Mouse (Mus musculus) kidney, embryonic 15.5 days (tissue): ENCODE results near the gene Elk4. TPM values are rescaled to one million over a fixed set of nuclear protein-coding genes. Genes with fewer than 3 reads are reported as not detected.

Experiments used
- ATAC-seq: fragments of 200-750 bp; cut with Nextera tagmentation; replicated peaks from 2 replicates; pipeline ENCODE4 v1.8.0; 2017; ENCODE audit warnings: moderate TSS enrichment; ENCODE audit not compliant: low FRiP score
- H3K27ac ChIP-seq: fragments of 300-500 bp; sonication (generic); 2 replicates; pipeline ENCODE4 v1.5.1; 2015; ENCODE audit warnings: mild to moderate bottlenecking, inconsistent platforms
- H3K27me3 ChIP-seq: fragments of 300-500 bp; sonication (generic); 2 replicates; pipeline ENCODE4 v1.6.1; 2015; ENCODE audit warnings: inconsistent platforms
- H3K36me3 ChIP-seq: fragments of 300-500 bp; sonication (generic); 2 replicates; pipeline ENCODE4 v1.6.1; 2015; ENCODE audit warnings: inconsistent platforms
- H3K4me1 ChIP-seq: fragments of 300-500 bp; sonication (generic); 2 replicates; pipeline ENCODE4 v1.6.1; 2015; ENCODE audit warnings: inconsistent platforms
- H3K4me2 ChIP-seq: fragments of 300-500 bp; sonication (generic); 2 replicates; pipeline ENCODE4 v1.6.1; 2015; ENCODE audit warnings: moderate library complexity, mild to moderate bottlenecking, inconsistent platforms
- H3K4me3 ChIP-seq: fragments of 300-500 bp; sonication (generic); replicated peaks from 2 replicates; pipeline ENCODE4 v1.5.1; 2015; ENCODE audit warnings: mild to moderate bottlenecking, inconsistent platforms
- H3K9ac ChIP-seq: fragments of 300-500 bp; sonication (generic); 2 replicates; pipeline ENCODE4 v1.6.1; 2015; ENCODE audit warnings: mild to moderate bottlenecking, inconsistent platforms
- H3K9me3 ChIP-seq: fragments of 300-500 bp; sonication (generic); replicated peaks from 2 replicates; pipeline ENCODE4 v1.6.1; 2016; ENCODE audit warnings: inconsistent platforms
- WGBS: fragments of 180-500 bp; shearing (Covaris S2); methylation state at CpG from one replicate; pipeline ENCODE4 v1.1.7; 2015; ENCODE audit warnings: mixed read lengths; 5-methylcytosine and 5-hydroxymethylcytosine counted together
- polyA plus RNA-seq: library from polyadenylated mRNA; unstranded; fragments of >200 nt; fragmentation: Nextera tagmentation; extraction: Ambion mirVana; gene quantifications from 2 replicates; pipeline ENCODE4 v1.2.1, GENCODE M21; 2015

Elk4 gene
- polyA plus RNA-seq = 24.1 and 25.8 TPM in 2 replicates

DNA sequence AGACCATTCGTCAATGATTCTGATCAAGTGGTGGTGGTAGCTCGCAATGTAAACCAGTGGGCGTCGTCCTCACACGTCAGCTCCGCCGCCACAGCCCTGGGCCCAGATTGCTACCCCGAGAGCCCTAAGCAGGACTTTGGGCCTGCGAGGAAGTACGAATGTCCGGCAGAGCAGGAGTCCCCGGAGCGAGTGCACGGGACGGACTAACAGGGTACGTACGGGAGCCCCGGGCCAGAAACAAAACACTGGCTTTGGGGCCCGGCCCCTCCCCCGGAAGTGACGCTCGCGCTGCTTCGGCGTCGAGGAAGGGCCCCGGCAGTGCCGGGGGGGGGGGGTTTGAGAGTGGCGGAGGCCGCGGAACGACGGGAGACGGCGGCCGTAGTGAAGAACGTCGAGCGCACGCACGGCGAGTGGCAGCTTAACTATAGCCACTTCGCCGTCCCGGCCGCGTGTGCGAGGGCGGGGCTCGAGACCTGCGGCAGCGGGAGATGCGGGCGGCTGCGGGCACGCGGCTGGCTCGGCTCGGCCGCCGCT is at the start of gene Elk4:
Gene Elk4 (plus strand): TSS at position 326 of the 534 bp plus-strand sequence.
- H3K4me2 ChIP-seq = peak within 1 kb of the TSS; percentile 69
- peak within 1 kb of the TSS; percentile 86 for H3K4me3 ChIP-seq
- H3K4me1 ChIP-seq = peaks cover 39% of the 10 kb centered on the region
- WGBS = under 1% methylated on average over 61 of the region's 61 CpGs
- peak; percentile 91 for ATAC-seq
- H3K27me3 ChIP-seq = no peaks in the 10 kb centered on the region
- H3K27ac ChIP-seq = peak within 1 kb of the TSS; percentile 100
- H3K9me3 ChIP-seq = no peaks in the 10 kb centered on the region
- H3K9ac ChIP-seq = peak within 1 kb of the TSS; percentile 94
- no peaks in the 10 kb centered on the region for H3K36me3 ChIP-seq

DNA sequence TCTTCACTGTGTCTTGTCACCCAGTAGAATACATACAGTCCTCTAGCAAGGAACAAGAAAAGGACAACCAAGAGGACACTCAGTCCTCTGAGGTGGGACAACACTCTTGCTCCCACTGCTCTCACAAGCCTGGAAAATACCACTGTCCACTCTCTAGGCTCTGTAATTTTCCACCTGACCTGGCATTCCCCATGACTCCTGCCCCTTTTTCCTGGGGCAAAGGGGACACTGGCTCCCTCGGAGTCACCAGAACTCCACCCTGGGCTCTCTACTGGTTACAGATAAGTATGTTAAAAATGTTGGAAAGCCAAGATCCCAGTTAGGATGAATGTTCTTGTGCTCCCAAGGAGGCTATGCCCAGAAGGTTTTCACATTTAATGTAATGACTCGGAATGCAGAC is 46.4 kb upstream of the Elk4 start:
- Histone ChIP-seq H3K9me3 (no peaks in the 10 kb centered on the region), H3K4me2 (no peak overlapping the region), H3K4me3 (no peak overlapping the region), H3K36me3 (no peaks in the 10 kb centered on the region), H3K4me1 (peaks cover 20% of the 10 kb centered on the region), H3K27ac (no peak overlapping the region), H3K9ac (no peak overlapping the region), H3K27me3 (peaks cover 53% of the 10 kb centered on the region)
- no peak for ATAC-seq
- WGBS = 59% methylated on average over 2 of the region's 2 CpGs

GRCm38 (mm10) chr1:131962606-131963084 is 44.8 kb upstream of the Elk4 start, which contains the start of gene Slc45a3:
Gene Slc45a3 (plus strand): TSS chr1:131962967.
- WGBS = 0% methylated on average over 31 of the region's 35 CpGs
- ATAC-seq = peak; percentile 74
- Histone ChIP-seq H3K27me3 (peaks cover 56% of the 10 kb centered on the region), H3K9me3 (no peaks in the 10 kb centered on the region), H3K27ac (peak within 1 kb of the TSS; percentile 1; the same call in 1 of the 2 replicates), H3K36me3 (no peaks in the 10 kb centered on the region), H3K4me2 (peak within 1 kb of the TSS; percentile 100), H3K4me3 (peak within 1 kb of the TSS; percentile 83), H3K9ac (peak within 1 kb of the TSS; percentile 80), H3K4me1 (peaks cover 35% of the 10 kb centered on the region)

DNA sequence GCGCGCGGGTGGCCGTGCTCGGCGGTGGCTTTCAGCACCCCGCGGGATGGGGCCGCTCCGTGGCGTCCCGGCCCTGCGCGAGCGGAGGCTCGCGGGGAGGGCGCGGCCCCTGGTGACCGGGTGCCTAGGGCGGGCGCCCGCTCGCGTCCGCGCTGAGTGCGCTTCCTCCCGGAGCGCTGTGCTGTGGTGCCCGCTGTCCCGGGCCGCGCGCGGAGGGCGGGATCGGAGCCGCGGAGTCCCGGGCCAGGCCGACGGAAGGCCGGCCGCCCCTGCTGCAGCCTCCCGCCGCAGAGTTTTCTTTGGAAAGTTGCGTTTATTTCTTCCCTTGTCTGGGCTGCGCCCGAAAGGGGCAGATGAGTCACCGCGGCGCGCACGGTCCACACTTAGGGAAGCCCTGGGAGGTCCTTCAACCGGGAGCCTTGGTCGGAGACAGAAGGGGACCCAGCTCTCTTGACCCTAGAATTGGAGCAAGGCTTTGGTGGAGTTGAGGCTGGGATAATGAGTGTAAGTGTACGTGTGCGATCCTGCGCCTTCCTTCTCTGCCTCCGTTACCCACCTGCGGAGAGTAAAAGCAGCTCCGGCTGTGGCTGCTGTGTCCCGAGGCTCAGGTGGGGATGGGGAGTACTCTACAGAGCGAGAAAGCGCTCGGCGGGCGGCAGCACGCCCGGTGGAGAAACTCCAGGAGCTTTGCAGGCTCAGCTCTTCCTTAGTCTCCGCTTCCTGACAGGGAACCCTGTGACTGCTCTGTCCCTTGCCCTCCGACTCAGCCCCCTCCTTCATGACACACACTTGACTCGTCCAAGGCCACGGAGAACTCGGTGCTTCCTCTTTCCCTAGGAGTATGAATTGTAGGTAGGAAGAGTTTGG is 44.1 kb upstream of the Elk4 start:
- Histone ChIP-seq H3K27me3 (peaks cover 56% of the 10 kb centered on the region), H3K9ac (peak overlapping the region; percentile 80), H3K36me3 (no peaks in the 10 kb centered on the region), H3K9me3 (no peaks in the 10 kb centered on the region), H3K4me2 (peak overlapping the region; percentile 100), H3K4me1 (peaks cover 39% of the 10 kb centered on the region), H3K27ac (peak overlapping the region; percentile 1; the same call in 1 of the 2 replicates), H3K4me3 (peak overlapping the region; percentile 83)
- peak; percentile 68 for ATAC-seq
- WGBS = under 1% methylated on average over 76 of the region's 76 CpGs

GRCm38 (mm10) chr1:131964100-131964499 is 43.3 kb upstream of the Elk4 start:
- Histone ChIP-seq H3K4me2 (peak overlapping the region; percentile 100), H3K4me1 (peaks cover 47% of the 10 kb centered on the region), H3K9ac (no peak overlapping the region; the same call in 1 of the 2 replicates), H3K36me3 (no peaks in the 10 kb centered on the region), H3K27ac (no peak overlapping the region), H3K27me3 (peaks cover 56% of the 10 kb centered on the region), H3K9me3 (no peaks in the 10 kb centered on the region), H3K4me3 (peak overlapping the region; percentile 83)
- 39% methylated on average over 5 of the region's 5 CpGs for WGBS
- no peak for ATAC-seq

- H3K4me1 ChIP-seq = peaks cover 48% of the 10 kb centered on the region
- no peak for ATAC-seq
- no peak overlapping the region for H3K27ac ChIP-seq
- peaks cover 53% of the 10 kb centered on the region for H3K27me3 ChIP-seq
- H3K36me3 ChIP-seq = no peaks in the 10 kb centered on the region
- peak overlapping the region; percentile 100 for H3K4me2 ChIP-seq
- WGBS = 71% methylated on average over 7 of the region's 7 CpGs
- H3K9ac ChIP-seq = no peak overlapping the region
- H3K9me3 ChIP-seq = no peaks in the 10 kb centered on the region
- H3K4me3 ChIP-seq = no peak overlapping the region
Observed at GRCm38 (mm10) chr1:131964580-131964979, 42.8 kb upstream of the Elk4 start.

DNA sequence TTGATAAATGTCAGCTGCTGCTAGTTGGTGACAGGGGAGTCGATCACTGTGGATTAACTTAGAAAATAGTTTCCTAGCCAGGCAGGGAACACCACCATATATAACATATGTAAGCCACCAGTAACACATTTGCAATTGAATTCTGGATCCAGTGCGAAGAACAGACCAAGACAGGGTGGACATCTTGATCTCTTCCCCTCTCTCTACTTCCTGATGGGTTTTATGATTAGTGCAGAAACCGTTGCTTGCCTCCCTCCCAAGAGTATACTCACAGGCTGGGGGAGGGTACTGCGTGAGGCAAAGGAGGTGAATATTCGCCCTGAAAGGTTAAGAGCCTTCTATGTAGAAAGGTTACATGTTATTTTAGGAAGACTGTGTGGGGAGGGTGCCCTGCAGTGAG is 41.6 kb upstream of the Elk4 start:
- Histone ChIP-seq H3K27ac (no peak overlapping the region), H3K4me1 (peaks cover 61% of the 10 kb centered on the region), H3K9me3 (no peaks in the 10 kb centered on the region), H3K27me3 (peaks cover 42% of the 10 kb centered on the region), H3K9ac (no peak overlapping the region), H3K36me3 (no peaks in the 10 kb centered on the region), H3K4me3 (no peak overlapping the region), H3K4me2 (no peak overlapping the region)
- WGBS = 35% methylated on average over 5 of the region's 5 CpGs
- no peak for ATAC-seq

- 41% methylated on average over 7 of the region's 7 CpGs for WGBS
Observed at GRCm38 (mm10) chr1:131967336-131967735, 40.1 kb upstream of the Elk4 start.

DNA sequence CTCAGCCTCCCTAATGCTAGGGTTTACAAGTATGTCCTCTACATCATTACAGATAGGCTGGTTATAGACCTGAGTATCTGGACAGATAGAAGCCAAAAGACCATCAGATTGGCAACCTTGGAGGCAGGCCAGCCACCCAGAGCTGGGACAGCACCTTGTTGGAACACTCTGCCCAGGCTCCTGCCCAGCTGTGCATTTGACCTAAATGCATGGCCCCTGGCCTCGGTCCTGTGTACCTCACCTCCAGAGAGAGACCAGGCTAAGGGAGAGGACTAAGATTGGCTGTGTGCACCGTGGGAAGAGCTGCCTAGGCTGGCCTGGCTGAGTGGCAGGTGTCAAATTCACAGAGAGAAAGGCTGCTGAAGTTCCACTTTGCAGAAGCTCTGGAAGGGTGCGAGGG is 38.9 kb upstream of the Elk4 start:
- peak overlapping the region; percentile 19; the same call in 1 of the 2 replicates for H3K27ac ChIP-seq
- no peak overlapping the region for H3K4me3 ChIP-seq
- H3K27me3 ChIP-seq = peaks cover 16% of the 10 kb centered on the region
- no peak overlapping the region for H3K4me2 ChIP-seq
- no peak for ATAC-seq
- WGBS = 42% methylated on average over 3 of the region's 3 CpGs
- no peaks in the 10 kb centered on the region for H3K9me3 ChIP-seq
- H3K9ac ChIP-seq = no peak overlapping the region
- no peaks in the 10 kb centered on the region for H3K36me3 ChIP-seq
- H3K4me1 ChIP-seq = peaks cover 80% of the 10 kb centered on the region

More at GRCm38 (mm10) chr1:131967336-131967735, 40.1 kb upstream of the Elk4 start:
- Histone ChIP-seq H3K9me3 (no peaks in the 10 kb centered on the region), H3K9ac (no peak overlapping the region), H3K27me3 (peaks cover 27% of the 10 kb centered on the region), H3K4me3 (no peak overlapping the region), H3K36me3 (no peaks in the 10 kb centered on the region), H3K4me2 (no peak overlapping the region), H3K27ac (peak overlapping the region; percentile 45), H3K4me1 (peaks cover 73% of the 10 kb centered on the region)
- no peak for ATAC-seq

- WGBS = 66% methylated on average over 6 of the region's 6 CpGs
- Histone ChIP-seq H3K4me1 (peaks cover 80% of the 10 kb centered on the region), H3K9me3 (no peaks in the 10 kb centered on the region), H3K36me3 (no peaks in the 10 kb centered on the region), H3K9ac (no peak overlapping the region), H3K27me3 (peaks cover 11% of the 10 kb centered on the region), H3K4me3 (no peak overlapping the region), H3K27ac (peak overlapping the region; percentile 19; the same call in 1 of the 2 replicates), H3K4me2 (no peak overlapping the region)
- ATAC-seq = no peak
Observed at GRCm38 (mm10) chr1:131968983-131969382, 38.4 kb upstream of the Elk4 start.

DNA sequence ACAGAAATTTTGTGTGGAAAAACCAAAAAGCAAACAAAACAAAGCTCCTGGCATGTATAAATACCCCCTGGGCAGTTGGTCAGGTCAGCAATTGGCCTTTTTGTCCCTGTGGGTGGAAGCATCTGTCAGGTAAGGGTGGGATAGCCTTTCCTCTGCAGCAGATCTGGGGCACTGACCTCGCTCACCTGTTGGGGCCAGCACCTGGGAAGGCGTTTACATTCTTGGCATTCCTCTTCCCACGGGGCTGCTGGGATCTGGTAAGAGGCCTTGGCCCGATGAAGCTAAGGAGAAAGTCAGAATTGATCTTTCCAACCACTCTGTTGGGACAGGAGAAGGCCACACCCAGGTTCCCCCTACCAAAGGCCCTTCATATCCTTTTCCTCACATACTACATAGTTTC is 37.6 kb upstream of the Elk4 start:
- no peak for ATAC-seq
- H3K27ac ChIP-seq = peak overlapping the region; percentile 88; the same call in 1 of the 2 replicates
- H3K36me3 ChIP-seq = no peaks in the 10 kb centered on the region
- peaks cover 81% of the 10 kb centered on the region for H3K4me1 ChIP-seq
- no peak overlapping the region for H3K4me3 ChIP-seq
- no peak overlapping the region for H3K9ac ChIP-seq
- 67% methylated on average over 4 of the region's 4 CpGs for WGBS
- H3K27me3 ChIP-seq = peaks cover 3% of the 10 kb centered on the region; the same call in 1 of the 2 replicates
- H3K4me2 ChIP-seq = no peak overlapping the region
- H3K9me3 ChIP-seq = no peaks in the 10 kb centered on the region

- no peak overlapping the region for H3K4me2 ChIP-seq
- WGBS = 47% methylated on average over 5 of the region's 5 CpGs
- H3K27me3 ChIP-seq = 0 out of 2 replicates have a peak, but pooled peaks cover 3% of the 10 kb centered on the region
- no peaks in the 10 kb centered on the region for H3K36me3 ChIP-seq
- no peaks in the 10 kb centered on the region for H3K9me3 ChIP-seq
- peak overlapping the region; percentile 88 for H3K27ac ChIP-seq
- 0 out of 2 replicates have a peak overlapping the region, but pooled peaks have one; percentile 2 for H3K4me3 ChIP-seq
- H3K4me1 ChIP-seq = peaks cover 83% of the 10 kb centered on the region
- ATAC-seq = no peak
- H3K9ac ChIP-seq = no peak overlapping the region
Observed at GRCm38 (mm10) chr1:131970322-131970660, 37.1 kb upstream of the Elk4 start.
